Mouse (Mus musculus) embryonic facial prominence, embryonic 13.5 days (tissue): ENCODE measurements around the gene Scrt2. TPM values are rescaled to one million over a fixed set of nuclear protein-coding genes. Genes with fewer than 3 reads are reported as not detected.
"Not testable (repeated sequence)": the region's sequence is repeated elsewhere in the genome, so short reads cannot be mapped to it uniquely, and the experiment has no call there.

ENCODE experiments used
- ATAC-seq: fragments of 200-750 bp; cut with Nextera tagmentation; 2 replicates; pipeline ENCODE4 v1.8.0; 2017; ENCODE audit warnings: low read depth; ENCODE audit not compliant: insufficient number of reproducible peaks, insufficient read depth, low FRiP score, low TSS enrichment
- H3K27ac ChIP-seq: fragments of 300-500 bp; sonication (generic); 2 replicates; pipeline ENCODE4 v1.5.1; 2015; ENCODE audit warnings: moderate library complexity, mild to moderate bottlenecking, inconsistent platforms
- H3K27me3 ChIP-seq: fragments of 300-500 bp; sonication (generic); 2 replicates; pipeline ENCODE4 v1.6.1; 2015; ENCODE audit warnings: mild to moderate bottlenecking, inconsistent platforms
- H3K36me3 ChIP-seq: fragments of 300-500 bp; sonication (generic); 2 replicates; pipeline ENCODE4 v1.6.1; 2015; ENCODE audit warnings: mild to moderate bottlenecking, inconsistent platforms
- H3K4me1 ChIP-seq: fragments of 300-500 bp; sonication (generic); 2 replicates; pipeline ENCODE4 v1.6.1; 2015; ENCODE audit warnings: inconsistent platforms
- H3K4me2 ChIP-seq: fragments of 300-500 bp; sonication (generic); 2 replicates; pipeline ENCODE4 v1.6.1; 2015; ENCODE audit warnings: moderate library complexity, mild to moderate bottlenecking, inconsistent platforms
- H3K4me3 ChIP-seq: fragments of 300-500 bp; sonication (generic); 2 replicates; pipeline ENCODE4 v1.5.1; 2015; ENCODE audit warnings: mild to moderate bottlenecking, inconsistent platforms
- H3K9ac ChIP-seq: fragments of 300-500 bp; sonication (generic); 2 replicates; pipeline ENCODE4 v1.6.1; 2015; ENCODE audit warnings: mild to moderate bottlenecking, inconsistent platforms
- H3K9me3 ChIP-seq: fragments of 300-500 bp; sonication (generic); 2 replicates; pipeline ENCODE4 v1.6.1; 2016; ENCODE audit warnings: inconsistent platforms
- WGBS: fragments of 180-500 bp; shearing (Covaris S2); methylation state at CpG from one replicate; pipeline ENCODE4 v1.1.7; 2015; ENCODE audit warnings: mixed read lengths; 5-methylcytosine and 5-hydroxymethylcytosine counted together
- polyA plus RNA-seq: library from polyadenylated mRNA; unstranded; fragments of >200 nt; fragmentation: Nextera tagmentation; extraction: Ambion mirVana; gene quantifications from 2 replicates; pipeline ENCODE4 v1.2.1, GENCODE M21; 2015

Scrt2 gene
- polyA plus RNA-seq, 1 experiment from 2014 or later, result 0.17 TPM

DNA sequence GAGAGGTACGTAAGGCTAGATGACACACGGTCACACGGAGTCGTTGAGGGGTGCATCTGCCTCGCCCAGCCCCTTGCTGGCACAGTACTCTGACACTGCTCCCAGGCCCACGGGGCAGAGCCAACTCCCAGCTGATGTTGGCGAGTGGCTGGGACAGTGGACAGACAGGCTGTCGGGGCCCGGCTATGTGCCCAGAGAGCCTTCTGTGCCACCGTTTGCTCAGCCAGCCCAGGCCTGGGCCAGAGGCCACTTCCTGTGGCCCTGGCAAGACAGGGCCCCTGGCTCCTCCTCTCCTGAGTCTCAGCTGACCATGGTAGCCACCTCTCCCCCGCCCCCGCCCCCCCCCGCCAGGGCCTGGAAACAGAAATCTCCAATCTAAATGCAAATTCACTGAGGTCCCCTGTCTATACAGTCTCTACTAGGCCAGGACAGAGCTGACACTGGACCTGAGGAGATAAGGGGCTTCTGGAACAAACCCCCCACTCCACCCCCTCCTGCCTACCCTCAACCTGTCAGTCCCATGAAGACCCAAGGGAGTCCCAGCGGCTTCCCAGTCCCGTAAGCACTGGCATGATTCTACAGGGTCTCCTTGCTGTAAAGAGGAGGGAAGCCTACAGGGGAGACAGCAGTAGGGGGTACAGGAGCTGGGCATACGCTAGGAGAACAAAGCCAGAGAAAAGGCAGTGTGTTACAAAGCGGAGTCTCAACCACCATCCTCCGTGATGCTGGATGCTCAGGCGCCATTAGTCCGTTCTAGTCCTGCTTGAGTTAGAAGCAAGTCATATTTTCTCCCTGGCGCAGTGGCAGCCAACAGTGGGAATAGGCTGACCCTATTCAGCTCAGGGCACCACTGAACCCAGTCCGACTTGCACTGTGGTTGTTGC is 24.7 kb upstream of the Scrt2 start:
- no peaks in the 10 kb centered on the region for H3K4me1 ChIP-seq
- no peak overlapping the region for H3K27ac ChIP-seq
- peaks cover 61% of the 10 kb centered on the region for H3K27me3 ChIP-seq
- no peak overlapping the region for H3K4me3 ChIP-seq
- H3K9ac ChIP-seq, result no peak overlapping the region
- H3K36me3 ChIP-seq, result no peaks in the 10 kb centered on the region
- H3K4me2 ChIP-seq, result no peak overlapping the region
- 62% methylated on average over 22 of the region's 22 CpGs for WGBS
- no peaks in the 10 kb centered on the region for H3K9me3 ChIP-seq
- ATAC-seq, result no peak

DNA sequence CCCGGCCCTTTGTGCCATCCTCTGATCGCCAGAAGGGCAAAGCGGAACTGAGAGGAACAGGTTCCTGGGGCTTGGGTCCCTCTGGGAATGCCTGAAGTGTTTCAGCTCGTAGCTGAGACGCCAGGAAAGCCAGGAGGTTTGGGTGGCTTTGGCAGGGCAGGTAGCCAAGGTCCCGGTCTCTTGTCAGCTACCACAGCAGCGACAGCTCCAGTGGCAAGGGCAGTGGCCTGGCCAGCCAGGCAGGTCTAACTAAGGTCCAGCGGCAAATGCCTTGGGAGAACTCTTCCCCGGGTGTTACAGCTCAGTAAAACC is 24.1 kb upstream of the Scrt2 start:
- 73% methylated on average over 9 of the region's 9 CpGs for WGBS
- Histone ChIP-seq H3K27me3 (peaks cover 55% of the 10 kb centered on the region), H3K36me3 (no peaks in the 10 kb centered on the region), H3K9me3 (no peaks in the 10 kb centered on the region), H3K9ac (no peak overlapping the region), H3K27ac (no peak overlapping the region), H3K4me3 (no peak overlapping the region), H3K4me1 (no peaks in the 10 kb centered on the region), H3K4me2 (no peak overlapping the region)
- ATAC-seq, result no peak

DNA sequence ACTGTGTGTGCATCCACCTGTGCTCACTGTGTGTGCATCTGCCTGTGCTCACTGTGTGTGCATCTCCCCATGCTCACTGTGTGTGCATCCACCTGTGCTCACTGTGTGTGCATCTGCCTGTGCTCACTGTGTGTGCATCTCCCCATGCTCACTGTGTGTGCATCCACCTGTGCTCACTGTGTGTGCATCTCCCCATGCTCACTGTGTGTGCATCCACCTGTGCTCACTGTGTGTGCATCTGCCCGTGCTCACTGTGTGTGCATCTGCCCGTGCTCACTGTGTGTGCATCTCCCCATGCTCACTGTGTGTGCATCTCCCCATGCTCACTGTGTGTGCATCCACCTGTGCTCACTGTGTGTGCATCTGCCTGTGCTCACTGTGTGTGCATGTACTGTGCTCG is 18.5 kb upstream of the Scrt2 start:
- 85% methylated on average over 3 of the region's 3 CpGs for WGBS

DNA sequence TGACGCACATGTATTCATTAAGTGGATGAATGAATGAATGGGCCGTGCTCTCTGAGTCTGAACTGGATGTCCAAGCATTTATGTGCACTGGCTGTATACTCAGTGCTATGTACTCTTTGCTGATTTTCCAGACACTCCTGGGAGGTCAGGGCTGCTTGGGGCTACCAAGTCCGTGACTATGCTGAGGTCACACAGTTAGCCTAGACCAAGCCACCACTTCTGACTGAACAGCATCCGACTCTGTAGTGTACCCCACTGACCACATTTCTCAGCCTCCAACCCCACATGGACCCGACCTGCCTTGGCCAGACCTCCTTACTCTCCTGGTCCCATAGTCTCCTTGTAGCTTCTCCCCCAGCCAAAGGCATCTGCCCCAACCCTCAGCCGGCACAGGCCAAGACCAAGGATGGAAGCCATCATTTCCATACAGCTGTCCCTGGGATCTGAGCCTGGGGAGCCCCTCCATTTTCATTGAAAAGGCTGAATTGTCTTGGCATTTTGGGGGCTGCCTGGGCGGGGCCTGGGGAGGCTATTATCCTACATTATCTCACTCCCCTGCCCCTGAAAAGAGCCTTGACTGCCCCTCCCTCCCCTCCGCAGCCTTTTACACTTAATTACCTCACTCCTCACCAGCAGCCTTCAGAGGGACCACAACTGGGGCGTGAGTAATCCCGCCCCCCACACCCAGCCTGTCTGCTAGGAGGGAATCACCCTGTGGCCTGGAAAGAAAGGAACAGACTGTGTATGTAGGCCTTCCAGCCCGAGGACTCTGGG is 12.5 kb upstream of the Scrt2 start:
- ATAC-seq, result no peak
- no peak overlapping the region for H3K9ac ChIP-seq
- H3K4me3 ChIP-seq, result no peak overlapping the region
- 38% methylated on average over 11 of the region's 11 CpGs for WGBS
- H3K36me3 ChIP-seq, result no peaks in the 10 kb centered on the region
- no peak overlapping the region for H3K4me2 ChIP-seq
- no peak overlapping the region for H3K27ac ChIP-seq
- H3K9me3 ChIP-seq, result no peaks in the 10 kb centered on the region
- no peaks in the 10 kb centered on the region for H3K4me1 ChIP-seq
- peaks cover 8% of the 10 kb centered on the region for H3K27me3 ChIP-seq

More for the DNA sequence above, 18.5 kb upstream of the Scrt2 start:
- H3K27me3 ChIP-seq, result peaks cover 10% of the 10 kb centered on the region
- ATAC-seq, H3K9ac ChIP-seq, H3K27ac ChIP-seq, H3K9me3 ChIP-seq, H3K4me1 ChIP-seq, H3K4me2 ChIP-seq, H3K4me3 ChIP-seq, H3K36me3 ChIP-seq: not testable (repeated sequence)

DNA sequence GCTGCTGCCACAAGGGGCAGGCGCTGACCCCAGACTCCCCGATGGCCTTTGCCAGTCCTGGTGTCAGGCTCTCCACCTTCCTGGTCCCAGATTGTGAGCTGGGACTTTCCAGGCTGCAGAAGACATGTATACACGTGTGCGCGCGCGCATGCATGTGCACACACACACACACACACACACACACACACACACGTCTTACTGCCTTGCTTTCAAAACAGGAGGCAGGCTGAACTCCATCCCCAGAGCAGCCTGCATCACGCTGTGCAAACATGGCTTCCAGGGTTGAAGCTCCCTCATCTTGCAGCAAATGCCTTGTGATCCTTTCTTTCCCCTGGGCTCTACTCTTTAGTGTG is 11.9 kb upstream of the Scrt2 start:
- H3K27ac ChIP-seq, result no peak overlapping the region
- H3K4me3 ChIP-seq, result no peak overlapping the region
- no peaks in the 10 kb centered on the region for H3K9me3 ChIP-seq
- ATAC-seq, result no peak
- 63% methylated on average over 9 of the region's 9 CpGs for WGBS
- H3K4me2 ChIP-seq, result no peak overlapping the region
- no peak overlapping the region for H3K9ac ChIP-seq
- H3K4me1 ChIP-seq, result no peaks in the 10 kb centered on the region
- no peaks in the 10 kb centered on the region for H3K36me3 ChIP-seq
- H3K27me3 ChIP-seq, result peaks cover 14% of the 10 kb centered on the region

DNA sequence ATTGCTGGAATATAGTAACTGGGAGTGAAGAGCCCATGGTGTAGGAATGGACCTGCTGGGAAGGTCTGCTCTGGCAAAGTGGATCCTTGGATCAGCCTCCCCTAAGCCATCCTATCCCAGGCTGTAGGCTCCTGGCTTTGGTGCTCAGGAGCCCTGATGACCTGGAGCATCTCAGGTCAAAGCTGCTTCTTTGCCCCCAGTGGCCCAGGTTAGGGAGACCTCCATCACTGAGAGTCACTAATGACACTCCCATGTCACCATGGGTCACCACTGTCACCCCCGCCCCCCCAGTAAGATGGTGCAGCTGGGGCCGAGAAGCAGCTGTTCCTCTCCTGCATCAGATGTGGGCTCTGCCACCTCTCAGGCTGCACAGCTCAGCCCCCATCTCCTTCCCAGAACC is 11.4 kb upstream of the Scrt2 start:
- H3K4me1 ChIP-seq, result no peaks in the 10 kb centered on the region
- 65% methylated on average over 2 of the region's 2 CpGs for WGBS
- no peaks in the 10 kb centered on the region for H3K9me3 ChIP-seq
- no peak for ATAC-seq
- H3K36me3 ChIP-seq, result no peaks in the 10 kb centered on the region
- H3K4me3 ChIP-seq, result no peak overlapping the region
- peaks cover 19% of the 10 kb centered on the region for H3K27me3 ChIP-seq
- H3K4me2 ChIP-seq, result no peak overlapping the region
- no peak overlapping the region for H3K27ac ChIP-seq
- no peak overlapping the region for H3K9ac ChIP-seq

DNA sequence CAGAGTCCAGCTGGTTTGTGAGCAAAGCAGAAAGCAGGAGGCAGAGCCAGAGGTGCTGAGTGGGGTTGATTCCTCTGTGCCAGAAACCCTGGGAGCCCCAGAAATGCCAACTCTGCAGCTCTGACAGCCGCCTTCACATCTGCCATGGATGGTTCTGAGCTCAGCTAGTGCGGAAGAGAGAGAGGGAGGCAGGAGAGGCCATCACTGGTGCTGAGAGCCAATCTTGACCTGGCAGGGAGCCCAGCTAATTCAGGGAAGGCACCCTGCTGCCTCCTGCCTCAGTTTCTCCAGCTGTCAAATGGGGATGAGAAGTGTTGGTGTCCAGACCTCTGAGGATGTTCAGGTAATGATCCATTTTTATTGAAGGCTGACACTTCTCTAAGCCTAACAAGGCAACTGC is 6.8 kb upstream of the Scrt2 start:
- Histone ChIP-seq H3K27me3 (peaks cover 59% of the 10 kb centered on the region), H3K4me2 (no peak overlapping the region), H3K4me3 (no peak overlapping the region), H3K9me3 (no peaks in the 10 kb centered on the region), H3K4me1 (no peaks in the 10 kb centered on the region), H3K27ac (no peak overlapping the region), H3K9ac (no peak overlapping the region), H3K36me3 (no peaks in the 10 kb centered on the region)
- WGBS, result 67% methylated on average over 2 of the region's 2 CpGs
- no peak for ATAC-seq

DNA sequence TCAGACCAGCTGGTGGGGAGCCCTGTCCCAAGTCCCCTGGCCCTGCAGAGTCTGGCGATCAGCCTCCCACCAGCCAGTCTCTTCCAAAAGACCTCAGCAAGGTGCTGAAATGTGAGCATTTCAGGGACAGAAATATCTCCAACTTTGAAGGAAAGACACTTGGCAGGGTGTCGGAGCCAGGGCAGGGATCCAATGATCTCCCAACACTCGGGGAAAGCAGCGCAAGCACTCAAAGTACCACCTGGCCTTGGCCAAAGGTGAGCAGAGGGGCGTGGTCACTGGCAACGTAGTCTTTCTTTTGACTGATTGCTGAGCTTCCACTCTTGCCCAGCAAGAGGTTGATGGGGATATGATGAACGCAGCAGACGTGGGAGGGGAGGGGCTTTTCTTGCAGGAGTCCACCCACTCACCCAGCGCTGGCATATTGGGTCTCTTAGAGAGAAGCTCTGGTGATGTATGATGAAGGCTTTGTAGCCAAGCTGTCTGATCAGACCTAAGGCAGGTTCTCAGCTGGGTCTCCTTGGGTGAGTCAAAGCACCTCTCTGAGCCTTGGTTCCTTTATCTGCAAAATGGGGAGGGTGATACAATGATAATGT is 5.9 kb upstream of the Scrt2 start:
- H3K36me3 ChIP-seq, result no peaks in the 10 kb centered on the region
- H3K9me3 ChIP-seq, result no peaks in the 10 kb centered on the region
- peaks cover 2% of the 10 kb centered on the region for H3K4me1 ChIP-seq
- no peak overlapping the region for H3K27ac ChIP-seq
- H3K4me3 ChIP-seq, result no peak overlapping the region
- no peak for ATAC-seq
- H3K4me2 ChIP-seq, result no peak overlapping the region
- no peak overlapping the region for H3K9ac ChIP-seq
- H3K27me3 ChIP-seq, result peaks cover 67% of the 10 kb centered on the region
- WGBS, result 48% methylated on average over 9 of the region's 9 CpGs

DNA sequence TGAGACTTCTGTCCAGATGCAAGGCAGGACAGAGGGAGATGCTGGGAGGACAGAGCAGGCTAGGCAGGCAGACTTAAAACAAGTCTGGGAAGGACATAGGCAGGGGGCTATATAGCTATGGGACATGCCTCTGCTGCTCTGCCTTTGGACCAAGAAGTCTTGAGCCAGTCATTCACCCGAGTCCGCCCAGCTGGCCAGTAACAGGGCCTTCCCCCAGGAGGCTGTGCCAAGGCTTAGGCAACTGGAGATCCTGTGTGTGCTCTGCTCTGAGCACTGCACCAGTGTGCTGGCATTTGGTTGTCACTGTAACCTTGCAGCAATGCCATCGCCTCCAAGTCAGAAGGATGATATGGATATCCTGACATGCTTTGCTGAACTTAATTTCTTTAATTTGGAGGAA is 4.0 kb upstream of the Scrt2 start:
- H3K27ac ChIP-seq, result no peak overlapping the region
- no peak overlapping the region for H3K4me3 ChIP-seq
- peaks cover 86% of the 10 kb centered on the region for H3K27me3 ChIP-seq
- no peaks in the 10 kb centered on the region for H3K9me3 ChIP-seq
- no peak overlapping the region for H3K9ac ChIP-seq
- no peaks in the 10 kb centered on the region for H3K36me3 ChIP-seq
- ATAC-seq, result no peak
- H3K4me2 ChIP-seq, result no peak overlapping the region
- peaks cover 17% of the 10 kb centered on the region for H3K4me1 ChIP-seq
- WGBS, result 66% methylated on average over 3 of the region's 3 CpGs

DNA sequence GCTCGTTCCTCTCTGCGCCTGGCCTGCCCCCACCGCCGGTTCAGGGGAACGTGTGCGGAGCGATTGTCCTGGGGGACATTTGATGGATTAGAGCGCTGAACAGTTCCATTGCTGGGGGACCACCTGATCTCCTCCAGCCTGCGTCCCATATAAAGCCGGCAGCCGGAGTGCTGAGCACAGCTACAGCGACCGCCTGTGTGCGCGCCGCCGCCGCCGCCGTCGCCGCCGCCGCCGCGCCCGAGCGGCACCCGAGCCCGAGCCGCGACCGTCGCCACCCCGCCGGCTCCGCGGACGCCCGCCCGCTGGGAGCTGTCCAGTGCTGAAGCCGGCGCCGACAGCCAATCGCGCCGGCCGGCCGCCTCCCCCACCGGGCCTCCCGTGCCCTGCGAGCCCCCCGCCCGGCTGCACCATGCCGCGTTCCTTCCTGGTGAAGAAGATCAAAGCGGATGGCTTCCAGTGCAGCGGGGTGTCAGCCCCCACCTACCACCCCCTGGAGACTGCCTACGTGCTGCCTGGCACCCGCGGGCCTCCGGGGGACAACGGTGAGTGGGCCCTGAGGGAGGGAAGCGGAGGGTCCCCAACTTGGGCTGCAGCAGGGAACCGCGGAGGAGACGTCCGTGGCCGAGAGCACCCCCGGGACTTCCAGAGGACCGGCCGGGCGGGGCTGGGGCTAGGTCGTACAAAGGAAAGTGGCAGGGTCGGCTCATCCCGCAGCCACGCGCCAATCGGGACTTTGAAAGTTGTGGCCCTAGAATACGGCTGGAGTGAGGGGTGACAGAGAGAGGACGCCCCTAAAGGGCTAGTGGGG is 516 bp downstream of the Scrt2 start:
- WGBS, result under 1% methylated on average over 81 of the region's 81 CpGs
- H3K9me3 ChIP-seq, result no peaks in the 10 kb centered on the region
- ATAC-seq, result peak; percentile 72
- H3K27ac ChIP-seq, result no peak overlapping the region
- peak overlapping the region; percentile 42 for H3K4me3 ChIP-seq
- H3K9ac ChIP-seq, result no peak overlapping the region
- peaks cover 18% of the 10 kb centered on the region for H3K4me1 ChIP-seq
- no peaks in the 10 kb centered on the region for H3K36me3 ChIP-seq
- H3K4me2 ChIP-seq, result peak overlapping the region; percentile 80
- H3K27me3 ChIP-seq, result peaks cover 89% of the 10 kb centered on the region

DNA sequence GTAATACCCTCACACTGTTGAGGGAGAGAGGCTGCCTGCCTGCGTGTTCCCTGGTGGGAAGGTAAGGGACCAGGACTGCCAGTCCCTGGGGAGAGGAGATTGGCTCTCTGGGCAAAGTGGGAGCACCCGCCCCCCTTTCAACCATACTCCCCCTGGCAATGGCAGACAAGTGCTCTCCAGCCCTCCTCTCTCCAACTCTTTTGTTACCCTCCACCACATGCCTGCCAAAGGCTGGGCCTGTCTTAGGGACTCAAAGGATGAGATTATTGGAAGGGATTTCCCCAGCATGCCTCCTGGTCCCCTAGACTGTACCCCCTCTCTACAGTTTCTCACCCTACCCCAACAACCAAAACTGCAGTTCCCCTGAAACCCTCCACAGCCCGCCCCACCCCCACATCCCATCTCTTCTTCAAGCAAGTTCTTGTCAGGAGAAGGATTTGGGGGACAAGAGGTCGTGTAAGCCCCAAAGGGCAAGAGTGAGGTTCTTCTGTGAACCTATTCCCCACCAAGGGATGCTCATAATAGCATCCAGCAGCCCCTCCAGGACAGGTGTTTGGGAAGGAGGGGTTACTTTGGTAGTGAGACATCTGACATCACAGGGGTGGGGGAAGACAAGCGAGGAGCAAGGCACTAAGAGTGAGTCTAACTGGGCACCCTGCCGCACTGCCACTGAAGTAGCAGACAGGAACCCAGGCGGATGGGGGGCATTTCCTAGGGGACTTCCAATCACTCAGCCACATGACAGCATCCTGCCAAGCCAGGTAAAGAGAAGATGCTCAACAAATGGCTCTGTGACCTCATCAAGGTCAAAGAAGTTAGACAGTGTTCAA is 1.3 kb downstream of the Scrt2 start:
- peak overlapping the region; percentile 80 for H3K4me2 ChIP-seq
- 19% methylated on average over 7 of the region's 7 CpGs for WGBS
- H3K27me3 ChIP-seq, result peaks cover 81% of the 10 kb centered on the region
- no peaks in the 10 kb centered on the region for H3K9me3 ChIP-seq
- H3K4me1 ChIP-seq, result peaks cover 18% of the 10 kb centered on the region
- H3K9ac ChIP-seq, result no peak overlapping the region
- H3K4me3 ChIP-seq, result peak overlapping the region; percentile 42; the same call in 1 of the 2 replicates
- H3K27ac ChIP-seq, result no peak overlapping the region
- ATAC-seq, result no peak
- H3K36me3 ChIP-seq, result no peaks in the 10 kb centered on the region
